Mouse (Mus musculus): Measurements from ENCODE around the gene Ftsj3.

GRCm38 (mm10) chr11:106246834-106247233 is 9.0 kb downstream of the Ftsj3 start:
- TF ChIP-seq TAL1 (IDR thresholded peaks at IDR 0.05; ENCODE audit: low read length) (no peak), GATA1 (IDR thresholded peaks at IDR 0.05; ENCODE audit: low read length) (no peak)

Data from erythroblast, embryonic 14.5 days (primary cell).